Mouse (Mus musculus) left cerebral cortex, postnatal 36 days (tissue): ENCODE measurements around the gene Gm17387. TPM values are rescaled to one million over a fixed set of nuclear protein-coding genes. Genes with fewer than 3 reads are reported as not detected.

ENCODE experiments used
- DNase-seq, 2 experiments: peaks; one replicate each; pipeline ENCODE4 v3.0.0; 2021 to 2022; ENCODE audit warnings: low spot score in 2 of 2, mixed read lengths in 1 of 2
- intact Hi-C: fragments of 180-260 bp; cut with DNase I; formaldehyde crosslinking; loops from one replicate; pipeline ENCODE4 v1.15.1; 2025
- total RNA-seq, 2 experiments: library from RNA; stranded (reverse); gene quantifications; 2 replicates each; pipeline ENCODE4 v1.2.3; 2021

The Gm17387 gene
- total RNA-seq, 2 experiments from 2014 or later = not detected

GRCm38 (mm10) chr7:141042539-141042938, 13.6 kb downstream of the Gm17387 start:
- intact Hi-C loops = no loop called here
- no peak for DNase-seq

DNA sequence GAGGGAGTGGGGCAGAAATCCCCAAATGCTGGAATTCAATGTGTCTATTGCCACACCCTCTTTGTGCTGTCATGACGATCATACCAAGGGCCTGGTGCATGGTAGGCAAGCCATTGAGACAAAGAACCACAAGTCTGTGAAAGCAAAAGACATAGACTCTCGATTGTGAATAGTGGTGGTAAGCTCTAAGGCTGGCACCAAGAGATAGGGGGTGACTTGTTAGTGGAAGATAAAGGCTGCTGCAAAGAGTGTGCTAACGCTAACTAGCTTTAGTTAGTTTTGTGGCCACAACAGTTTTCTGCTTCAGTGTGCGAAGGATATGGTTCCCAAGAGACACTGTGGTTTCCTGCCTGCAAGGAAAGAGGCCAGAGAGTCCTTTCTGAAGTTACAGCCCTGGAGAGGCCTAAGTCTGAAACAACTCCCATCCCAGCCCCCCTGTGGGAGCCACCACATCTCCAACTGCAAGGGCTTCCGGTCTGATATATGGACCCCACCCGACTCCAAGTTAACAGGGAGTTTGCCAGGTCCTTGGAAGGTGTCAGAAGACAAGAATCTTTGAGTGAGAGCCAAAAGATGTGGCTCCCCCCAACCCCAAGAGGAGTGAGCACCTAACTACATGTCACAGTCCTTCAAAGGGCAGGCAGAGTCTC, 18.1 kb downstream of the Gm17387 start:
- DNase-seq = no peak
- intact Hi-C loops = no loop called here

GRCm38 (mm10) chr7:141047581-141048225, 18.8 kb downstream of the Gm17387 start:
- intact Hi-C loops = loop anchor here (1.0 to 2.0 kb wide), 4 partner anchors 39 to 204 kb away; no protein-coding TSS in a partner anchor
- peak; percentile 68 to 75 for DNase-seq

DNA sequence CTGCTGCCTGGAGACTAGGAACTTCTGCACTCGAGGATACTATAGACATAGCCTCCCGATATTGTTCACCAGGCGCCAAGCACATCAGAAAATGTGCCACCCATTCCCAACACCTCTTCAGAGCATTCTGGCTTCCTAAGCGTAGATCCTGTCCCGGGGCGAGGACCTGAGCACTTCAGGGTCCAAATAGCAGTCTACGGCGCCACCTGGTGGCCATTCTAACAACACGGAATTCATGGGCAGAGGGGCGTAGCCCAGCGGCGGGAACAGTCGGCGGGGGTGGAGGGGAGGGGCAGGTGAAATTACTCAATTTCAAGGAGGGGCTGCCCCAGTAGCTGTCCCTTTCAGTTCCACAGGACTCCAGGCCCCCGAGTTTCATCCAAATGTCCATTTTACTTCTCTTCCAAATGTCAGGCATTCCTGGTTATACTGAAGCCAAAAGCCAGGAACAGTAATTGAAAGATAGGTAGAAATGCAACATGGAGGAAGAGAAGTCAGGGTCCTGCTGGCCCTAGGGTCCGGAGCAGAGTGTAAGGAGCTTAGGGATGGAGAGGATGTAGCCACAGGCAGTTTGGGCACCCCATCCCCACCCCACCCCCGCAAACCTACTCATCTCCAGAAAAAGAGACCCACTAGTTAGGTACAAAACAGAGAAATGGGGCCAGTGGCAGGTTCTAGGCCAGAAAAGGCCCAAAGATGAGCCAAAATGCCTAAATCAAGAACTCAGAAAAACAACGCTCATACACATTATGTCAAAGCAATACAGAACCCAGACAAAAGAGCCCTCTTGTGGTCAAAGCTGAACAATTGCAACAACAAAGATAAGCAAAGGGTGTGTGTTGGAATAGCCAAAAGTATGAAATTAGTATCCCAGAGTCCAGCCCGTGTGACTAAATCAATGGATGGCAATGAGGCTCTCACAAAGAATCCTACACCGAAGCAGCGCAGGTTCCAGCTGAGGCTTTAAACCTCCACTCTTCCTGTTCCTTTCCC, 19.6 kb downstream of the Gm17387 start:
- intact Hi-C loops = loop anchor here (1.0 to 2.0 kb wide), 4 partner anchors 40 to 205 kb away; no protein-coding TSS in a partner anchor
- peak; percentile 84 to 87 for DNase-seq

GRCm38 (mm10) chr7:141049326-141049725, 20.4 kb downstream of the Gm17387 start:
- DNase-seq = no peak
- intact Hi-C loops = loop anchor here (2.0 kb wide), 1 partner anchor 41 kb away; no protein-coding TSS in a partner anchor

- no peak for DNase-seq
- intact Hi-C loops = no loop called here
Observed at GRCm38 (mm10) chr7:141051060-141051685, 22.2 kb downstream of the Gm17387 start.

DNA sequence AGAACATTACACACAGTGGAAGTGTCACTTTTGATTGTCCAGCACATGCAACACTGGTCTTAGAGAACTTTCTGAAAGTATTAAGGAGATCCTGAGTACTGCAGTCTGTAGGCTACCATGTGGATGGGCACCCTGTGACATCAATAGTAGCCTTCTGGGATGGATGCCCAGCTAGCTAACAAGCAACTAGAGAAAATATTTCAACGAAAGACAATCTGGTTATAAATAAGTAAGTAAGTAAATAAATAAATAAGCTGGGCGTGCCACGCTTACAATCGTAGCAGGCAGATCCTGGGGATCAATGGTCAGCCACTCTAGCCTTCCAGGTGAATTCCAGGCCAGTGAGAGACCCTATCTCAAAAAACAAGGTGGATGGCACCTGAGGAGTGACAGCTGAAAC, 23.1 kb downstream of the Gm17387 start:
- DNase-seq = no peak
- intact Hi-C loops = no loop called here

DNA sequence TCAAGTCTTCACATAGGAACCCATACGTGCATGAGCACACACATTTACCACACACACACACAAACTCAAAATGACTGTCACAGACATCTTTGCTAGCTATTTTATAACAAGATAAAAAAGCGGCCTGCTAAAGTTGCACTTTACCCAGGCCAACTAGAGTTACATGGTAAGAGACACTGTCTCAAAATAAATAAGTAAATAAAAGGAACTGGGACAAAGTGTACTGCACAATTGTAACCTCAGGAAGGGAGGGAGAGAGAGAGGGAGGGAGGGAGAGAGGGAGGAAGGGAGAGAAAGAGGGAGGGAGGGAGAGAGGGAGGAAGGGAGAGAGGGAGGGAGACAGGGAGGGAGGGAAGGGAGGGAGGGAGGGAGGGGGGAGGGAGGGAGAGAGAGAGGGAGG, 23.5 kb downstream of the Gm17387 start:
- DNase-seq = no peak

DNA sequence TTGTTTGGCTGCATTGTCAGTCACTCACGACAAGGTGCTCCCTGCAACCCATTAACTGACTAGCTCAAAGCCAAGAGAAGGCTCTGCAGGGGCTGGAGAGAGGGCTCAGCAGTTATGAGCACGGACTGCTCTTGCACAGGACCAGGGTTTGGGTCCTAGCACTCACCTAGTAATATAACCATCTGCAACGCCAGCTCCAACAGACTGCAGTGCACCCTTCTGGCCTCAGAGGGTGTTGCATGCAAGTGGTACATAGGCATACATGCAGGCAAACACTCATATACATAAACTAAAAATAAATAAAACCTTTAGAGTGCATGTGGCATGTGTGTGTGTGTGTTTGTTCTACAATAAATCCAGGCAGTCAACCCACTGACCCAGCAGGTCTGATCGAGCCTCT, 26.9 kb downstream of the Gm17387 start:
- intact Hi-C loops = no loop called here
- no peak for DNase-seq

More for the DNA sequence above, 23.5 kb downstream of the Gm17387 start:
- intact Hi-C loops = no loop called here

DNA sequence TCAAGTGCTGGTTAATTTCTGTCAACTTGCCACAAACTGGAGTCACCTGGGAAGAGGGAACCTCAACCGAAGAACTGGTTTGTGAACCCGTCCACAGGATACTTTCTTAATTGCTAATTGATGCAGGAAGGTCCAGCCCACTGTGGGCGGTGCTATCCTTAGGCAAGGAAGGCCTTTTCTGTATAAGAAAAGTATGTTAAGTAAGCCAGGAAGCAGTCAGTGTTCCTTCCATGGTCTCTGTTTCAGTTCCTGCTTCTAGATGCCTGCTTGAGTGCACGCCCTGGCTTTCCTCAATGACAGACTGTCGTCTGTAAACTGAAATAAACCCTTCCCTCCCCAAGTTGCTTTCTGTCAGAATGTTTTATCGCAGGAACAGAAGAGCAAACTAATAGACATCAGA, 28.0 kb downstream of the Gm17387 start:
- no peak for DNase-seq
- intact Hi-C loops = no loop called here

- intact Hi-C loops = no loop called here
Observed at GRCm38 (mm10) chr7:141057541-141057940, 28.6 kb downstream of the Gm17387 start.

GRCm38 (mm10) chr7:141058601-141059341, 29.8 kb downstream of the Gm17387 start:
- DNase-seq = no peak
- intact Hi-C loops = no loop called here

More at GRCm38 (mm10) chr7:141057541-141057940, 28.6 kb downstream of the Gm17387 start:
- DNase-seq = no peak

GRCm38 (mm10) chr7:141059929-141060328, 31.0 kb downstream of the Gm17387 start:
- no peak for DNase-seq
- intact Hi-C loops = loop anchor here (5.0 kb wide), 1 partner anchor 203 kb away; the partner anchor contains the start of genes Bet1l, Gm45785 and Ric8a

- intact Hi-C loops = loop anchor here (5.0 kb wide), 1 partner anchor 203 kb away; the partner anchor contains the start of genes Bet1l, Gm45785 and Ric8a
Observed at GRCm38 (mm10) chr7:141060426-141061242, 31.7 kb downstream of the Gm17387 start, which contains the start of gene B4galnt4. Gene B4galnt4 (plus strand): TSS chr7:141061104.

GRCm38 (mm10) chr7:141061269-141061692, 32.4 kb downstream of the Gm17387 start:
- intact Hi-C loops = loop anchor here (5.0 kb wide), 1 partner anchor 204 kb away; the partner anchor contains the start of genes Bet1l, Gm45785 and Ric8a
- DNase-seq = peak; percentile 18 to 40

More at GRCm38 (mm10) chr7:141060426-141061242, 31.7 kb downstream of the Gm17387 start, which contains the start of gene B4galnt4:
- peak; percentile 94 to 95 for DNase-seq

DNA sequence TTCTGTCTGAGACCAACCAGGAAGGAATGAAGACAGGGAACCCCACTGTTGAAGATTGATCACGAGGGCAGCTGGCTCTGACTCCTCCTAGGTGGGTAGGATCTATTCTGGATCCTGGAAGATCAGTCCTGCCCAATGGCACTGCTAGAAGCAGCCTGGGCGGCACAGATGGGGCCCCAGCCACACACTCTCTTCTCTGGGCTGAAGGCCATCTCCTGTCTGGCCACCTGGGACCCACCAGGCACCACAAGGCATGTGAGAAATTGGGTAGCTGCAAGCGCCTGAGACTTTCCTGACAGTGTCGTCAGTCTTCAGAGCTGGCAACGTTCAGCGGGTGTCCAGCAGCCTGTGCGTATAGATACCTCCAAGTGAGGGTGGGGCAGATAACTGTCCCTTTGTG, 33.6 kb downstream of the Gm17387 start:
- DNase-seq = peak; percentile 28 to 39
- intact Hi-C loops = loop anchor here (5.0 kb wide), 1 partner anchor 205 kb away; the partner anchor contains the start of genes Bet1l, Gm45785 and Ric8a

DNA sequence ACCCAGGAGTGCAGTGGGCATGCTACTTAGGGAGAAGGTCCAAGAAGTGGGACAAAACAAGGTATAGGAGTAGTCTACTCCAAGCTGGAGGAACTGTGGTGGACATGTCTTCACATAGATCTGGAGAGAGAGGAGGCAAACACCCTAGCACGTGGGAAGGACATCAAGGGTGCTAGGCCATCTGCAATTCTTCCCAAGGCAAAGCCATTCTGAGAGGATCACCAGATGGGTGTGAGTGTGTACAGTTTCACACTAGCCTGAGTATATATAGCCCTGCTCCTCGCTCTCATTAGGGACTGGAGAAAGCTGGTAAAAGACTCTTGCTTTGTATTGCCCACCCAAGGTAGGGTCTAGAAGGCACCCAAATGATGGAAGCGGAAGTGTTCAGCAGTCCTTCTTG, 34.4 kb downstream of the Gm17387 start:
- intact Hi-C loops = loop anchor here (5.0 kb wide), 1 partner anchor 206 kb away; the partner anchor contains the start of genes Bet1l, Gm45785 and Ric8a
- peak in 1 of 2 experiments; percentile 17 for DNase-seq
